Mouse (Mus musculus): Measurements from ENCODE around the gene 4921517D22Rik. TPM values are rescaled to one million over a fixed set of nuclear protein-coding genes. Genes with fewer than 3 reads are reported as not detected.

Gene 4921517D22Rik
- polyA plus RNA-seq, 1 experiment from 2014 or later: not detected

DNA sequence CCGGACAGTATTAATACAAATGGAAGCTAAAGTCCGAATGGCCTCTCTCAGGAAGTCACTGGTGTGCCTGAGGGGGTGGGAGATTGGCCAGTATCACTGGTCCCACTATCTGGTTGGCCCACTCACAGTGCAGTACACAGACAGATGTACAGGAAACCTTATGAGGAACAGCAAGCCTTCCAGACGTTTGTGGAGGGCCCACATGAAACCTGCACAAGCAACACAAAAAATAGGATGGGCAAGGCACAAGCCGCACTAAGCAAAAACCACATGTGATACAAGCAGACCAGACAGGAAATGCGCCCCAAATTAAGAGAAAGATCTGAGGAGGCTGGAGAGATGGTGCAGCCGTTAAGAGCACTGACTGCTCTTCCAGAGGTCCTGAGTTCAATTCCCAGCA is 21.7 kb downstream of the 4921517D22Rik start:
- H3K4me3 ChIP-seq (ENCODE audit: low read depth, low read length): no peak overlapping the region
- peak overlapping the region; percentile 55; the same call in 1 of the 2 replicates for H3K27ac ChIP-seq (ENCODE audit: low read depth, low read length)
- no peaks in the 10 kb centered on the region for H3K36me3 ChIP-seq (ENCODE audit: control insufficient read depth, insufficient read depth, low read length)
- peaks cover 15% of the 10 kb centered on the region for H3K4me1 ChIP-seq (ENCODE audit: control insufficient read depth, insufficient read depth, low read length)
- ATAC-seq (ENCODE audit: low read depth): no peak
- H3K27me3 ChIP-seq (ENCODE audit: control insufficient read depth, insufficient read depth, low read length): no peaks in the 10 kb centered on the region
- no peak overlapping the region for H3K9ac ChIP-seq (replicated peaks; ENCODE audit: low read depth, low read length)
- no peak overlapping the region for H3K4me2 ChIP-seq (ENCODE audit: low read depth, low read length)
- H3K9me3 ChIP-seq (ENCODE audit: control insufficient read depth, low read length): no peaks in the 10 kb centered on the region
- WGBS: 52% methylated on average over 6 of the region's 6 CpGs

DNA sequence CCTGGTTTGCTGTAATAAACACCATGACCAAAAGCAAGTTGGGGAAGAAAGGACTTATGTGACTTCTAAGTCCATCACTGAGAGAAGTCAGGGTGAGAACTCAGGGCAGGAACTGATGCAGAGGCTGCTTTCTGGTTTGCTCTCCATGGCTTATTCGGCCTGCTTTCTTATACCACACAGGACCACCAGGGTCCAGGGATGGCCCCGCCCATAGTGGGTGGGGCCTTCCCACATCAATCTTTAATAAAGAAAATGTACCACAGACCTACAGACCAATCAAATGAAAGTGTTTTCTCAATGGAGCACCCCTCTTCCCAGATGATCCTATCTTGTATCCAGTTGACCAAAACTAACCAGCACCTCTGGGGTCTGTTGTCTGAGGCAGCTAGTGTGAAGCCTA is 22.4 kb downstream of the 4921517D22Rik start:
- Histone ChIP-seq H3K4me2 (ENCODE audit: low read depth, low read length) (no peak overlapping the region), H3K9ac (replicated peaks; ENCODE audit: low read depth, low read length) (no peak overlapping the region), H3K4me1 (ENCODE audit: control insufficient read depth, insufficient read depth, low read length) (peaks cover 15% of the 10 kb centered on the region), H3K27me3 (ENCODE audit: control insufficient read depth, insufficient read depth, low read length) (no peaks in the 10 kb centered on the region), H3K9me3 (ENCODE audit: control insufficient read depth, low read length) (no peaks in the 10 kb centered on the region), H3K4me3 (ENCODE audit: low read depth, low read length) (no peak overlapping the region), H3K36me3 (ENCODE audit: control insufficient read depth, insufficient read depth, low read length) (no peaks in the 10 kb centered on the region), H3K27ac (ENCODE audit: low read depth, low read length) (peak overlapping the region; percentile 28; the same call in 1 of the 2 replicates)
- WGBS: 52% methylated on average over 2 of the region's 2 CpGs
- peak; percentile 25; the same call in 1 of the 2 replicates for ATAC-seq (ENCODE audit: low read depth)

GRCm38 (mm10) chr13:59669946-59670345 is 24.0 kb downstream of the 4921517D22Rik start:
- Histone ChIP-seq H3K27ac (ENCODE audit: low read depth, low read length) (no peak overlapping the region), H3K9ac (replicated peaks; ENCODE audit: low read depth, low read length) (no peak overlapping the region), H3K9me3 (ENCODE audit: control insufficient read depth, low read length) (no peaks in the 10 kb centered on the region), H3K4me2 (ENCODE audit: low read depth, low read length) (no peak overlapping the region), H3K4me3 (ENCODE audit: low read depth, low read length) (no peak overlapping the region), H3K27me3 (ENCODE audit: control insufficient read depth, insufficient read depth, low read length) (no peaks in the 10 kb centered on the region), H3K4me1 (ENCODE audit: control insufficient read depth, insufficient read depth, low read length) (peaks cover 15% of the 10 kb centered on the region), H3K36me3 (ENCODE audit: control insufficient read depth, insufficient read depth, low read length) (no peaks in the 10 kb centered on the region)
- ATAC-seq (ENCODE audit: low read depth): no peak
- WGBS: 80% methylated on average over 10 of the region's 10 CpGs

DNA sequence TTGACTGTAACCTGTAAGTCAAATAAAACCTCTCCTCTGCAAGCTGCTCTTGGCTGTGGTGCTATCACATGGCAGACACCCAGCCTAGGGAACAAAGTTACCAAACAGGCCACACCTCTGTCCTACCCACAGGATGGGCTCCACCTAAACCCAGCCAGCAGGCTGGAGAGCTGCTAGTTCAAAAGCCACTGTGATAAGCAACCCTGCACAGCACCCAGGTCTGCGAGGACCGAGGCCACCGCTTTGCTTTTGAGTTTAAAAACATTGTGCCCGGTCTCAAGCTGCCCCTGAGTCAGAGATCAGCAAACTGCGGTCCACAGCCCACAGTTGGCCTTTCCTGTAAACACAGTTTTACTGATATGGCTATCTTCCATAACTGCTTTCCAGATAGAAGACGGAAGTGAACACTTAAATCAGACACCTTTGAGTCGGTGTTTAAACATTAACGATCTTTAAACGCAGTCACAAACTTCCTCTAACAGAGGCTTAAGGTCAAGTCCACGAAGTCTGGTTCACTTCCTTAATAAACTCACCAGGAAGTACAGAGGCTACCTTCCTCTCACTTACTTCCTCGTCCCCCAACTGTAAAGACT is 25.3 kb downstream of the 4921517D22Rik start:
- peak overlapping the region; percentile 10; the same call in 1 of the 2 replicates for H3K27ac ChIP-seq (ENCODE audit: low read depth, low read length)
- peaks cover 10% of the 10 kb centered on the region for H3K4me1 ChIP-seq (ENCODE audit: control insufficient read depth, insufficient read depth, low read length)
- H3K9ac ChIP-seq (replicated peaks; ENCODE audit: low read depth, low read length): no peak overlapping the region
- H3K36me3 ChIP-seq (ENCODE audit: control insufficient read depth, insufficient read depth, low read length): no peaks in the 10 kb centered on the region
- H3K4me3 ChIP-seq (ENCODE audit: low read depth, low read length): no peak overlapping the region
- no peak overlapping the region for H3K4me2 ChIP-seq (ENCODE audit: low read depth, low read length)
- ATAC-seq (ENCODE audit: low read depth): no peak
- 78% methylated on average over 11 of the region's 11 CpGs for WGBS
- no peaks in the 10 kb centered on the region for H3K27me3 ChIP-seq (ENCODE audit: control insufficient read depth, insufficient read depth, low read length)
- H3K9me3 ChIP-seq (ENCODE audit: control insufficient read depth, low read length): no peaks in the 10 kb centered on the region

DNA sequence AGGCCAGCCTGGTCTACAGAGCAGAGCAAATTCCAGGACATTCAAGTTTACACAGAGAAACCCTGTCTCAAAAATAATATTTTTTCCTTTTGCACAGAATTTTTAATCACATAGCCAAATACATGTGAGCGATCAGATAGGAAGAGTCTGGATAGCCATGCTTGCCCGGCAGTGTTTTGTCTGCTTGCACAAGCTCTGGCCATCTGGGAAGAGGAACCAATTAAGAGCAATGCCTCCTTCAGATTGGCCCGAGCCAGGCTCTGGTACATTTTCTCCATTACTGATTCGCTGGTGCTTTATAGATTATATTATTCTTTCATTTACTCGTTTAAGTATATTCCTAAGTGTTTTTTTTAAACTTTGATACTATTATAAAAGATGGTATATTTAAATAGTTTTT is 26.1 kb downstream of the 4921517D22Rik start:
- Histone ChIP-seq H3K4me3 (ENCODE audit: low read depth, low read length) (no peak overlapping the region), H3K4me2 (ENCODE audit: low read depth, low read length) (no peak overlapping the region), H3K27me3 (ENCODE audit: control insufficient read depth, insufficient read depth, low read length) (no peaks in the 10 kb centered on the region), H3K4me1 (ENCODE audit: control insufficient read depth, insufficient read depth, low read length) (peaks cover 5% of the 10 kb centered on the region), H3K9me3 (ENCODE audit: control insufficient read depth, low read length) (no peaks in the 10 kb centered on the region), H3K36me3 (ENCODE audit: control insufficient read depth, insufficient read depth, low read length) (no peaks in the 10 kb centered on the region), H3K9ac (replicated peaks; ENCODE audit: low read depth, low read length) (no peak overlapping the region), H3K27ac (ENCODE audit: low read depth, low read length) (no peak overlapping the region)
- 81% methylated on average over 5 of the region's 5 CpGs for WGBS
- ATAC-seq (ENCODE audit: low read depth): no peak

DNA sequence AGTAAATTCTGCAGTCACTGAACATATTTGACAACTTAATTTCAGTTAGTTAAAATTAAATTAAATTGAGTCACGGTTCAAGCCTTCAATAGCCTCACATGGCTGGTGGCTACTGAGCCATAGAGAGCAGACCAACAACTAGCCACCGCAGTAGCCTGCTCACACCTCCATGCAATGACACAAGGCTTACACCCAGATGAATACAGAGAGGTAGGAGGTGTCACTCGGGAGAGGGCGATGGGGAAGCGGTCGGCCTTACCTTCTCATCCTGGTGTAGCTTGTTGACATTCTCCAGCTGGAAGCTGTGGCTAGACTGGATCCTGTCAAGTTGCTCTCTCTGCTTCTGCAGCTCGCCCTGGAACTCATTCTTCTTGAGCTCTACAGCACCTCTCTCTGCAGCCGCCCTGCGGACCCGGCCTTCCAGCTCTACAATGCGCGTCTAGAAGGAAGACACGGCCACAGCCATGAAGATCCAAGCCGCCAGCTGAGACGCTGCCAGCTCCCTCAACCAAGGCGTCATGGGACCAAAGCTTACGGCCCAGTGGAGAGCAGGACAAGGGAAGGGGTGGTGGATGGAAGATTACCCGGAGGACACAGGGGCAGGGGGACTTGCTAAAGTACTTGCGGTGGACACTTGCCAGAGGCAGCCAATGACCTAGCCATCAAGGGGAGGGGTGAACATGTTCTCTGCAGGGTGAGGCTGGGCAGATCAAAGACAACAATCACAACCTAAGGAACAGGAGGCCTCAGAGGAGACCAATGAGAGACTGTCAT is 29.8 kb downstream of the 4921517D22Rik start:
- ATAC-seq (ENCODE audit: low read depth): no peak
- Histone ChIP-seq H3K4me3 (ENCODE audit: low read depth, low read length) (no peak overlapping the region), H3K36me3 (ENCODE audit: control insufficient read depth, insufficient read depth, low read length) (no peaks in the 10 kb centered on the region), H3K4me2 (ENCODE audit: low read depth, low read length) (no peak overlapping the region), H3K9ac (replicated peaks; ENCODE audit: low read depth, low read length) (no peak overlapping the region), H3K9me3 (ENCODE audit: control insufficient read depth, low read length) (no peaks in the 10 kb centered on the region), H3K4me1 (ENCODE audit: control insufficient read depth, insufficient read depth, low read length) (no peaks in the 10 kb centered on the region), H3K27ac (ENCODE audit: low read depth, low read length) (no peak overlapping the region), H3K27me3 (ENCODE audit: control insufficient read depth, insufficient read depth, low read length) (no peaks in the 10 kb centered on the region)
- 94% methylated on average over 19 of the region's 19 CpGs for WGBS

- no peaks in the 10 kb centered on the region for H3K9me3 ChIP-seq (ENCODE audit: control insufficient read depth, low read length)
- H3K4me3 ChIP-seq (ENCODE audit: low read depth, low read length): no peak overlapping the region
- H3K27ac ChIP-seq (ENCODE audit: low read depth, low read length): no peak overlapping the region
- 97% methylated on average over 12 of the region's 12 CpGs for WGBS
- no peak overlapping the region for H3K4me2 ChIP-seq (ENCODE audit: low read depth, low read length)
- no peaks in the 10 kb centered on the region for H3K36me3 ChIP-seq (ENCODE audit: control insufficient read depth, insufficient read depth, low read length)
- H3K4me1 ChIP-seq (ENCODE audit: control insufficient read depth, insufficient read depth, low read length): no peaks in the 10 kb centered on the region
- H3K9ac ChIP-seq (replicated peaks; ENCODE audit: low read depth, low read length): no peak overlapping the region
- no peaks in the 10 kb centered on the region for H3K27me3 ChIP-seq (ENCODE audit: control insufficient read depth, insufficient read depth, low read length)
- no peak for ATAC-seq (ENCODE audit: low read depth)
Measured at GRCm38 (mm10) chr13:59661966-59662365, 31.9 kb downstream of the 4921517D22Rik start.

DNA sequence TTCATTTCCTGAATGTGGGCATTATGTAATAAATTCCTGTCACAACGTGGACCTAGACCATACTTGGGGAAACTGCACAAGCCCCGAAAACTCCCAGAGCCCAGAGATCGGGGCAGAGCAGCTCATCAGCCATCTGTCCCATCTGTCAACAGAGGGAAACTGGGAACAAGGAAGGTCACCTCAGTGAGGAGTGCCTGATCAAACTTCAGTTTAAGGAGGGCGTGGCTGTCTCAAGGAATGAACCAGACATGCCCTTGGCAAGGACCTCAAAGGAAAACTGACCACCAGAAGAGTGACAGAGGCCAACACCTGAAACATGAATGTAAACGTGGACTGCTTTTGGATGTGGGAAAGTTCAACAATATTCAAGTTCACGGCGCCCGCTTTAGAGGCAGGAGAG is 32.5 kb downstream of the 4921517D22Rik start:
- 95% methylated on average over 8 of the region's 8 CpGs for WGBS
- no peaks in the 10 kb centered on the region for H3K36me3 ChIP-seq (ENCODE audit: control insufficient read depth, insufficient read depth, low read length)

DNA sequence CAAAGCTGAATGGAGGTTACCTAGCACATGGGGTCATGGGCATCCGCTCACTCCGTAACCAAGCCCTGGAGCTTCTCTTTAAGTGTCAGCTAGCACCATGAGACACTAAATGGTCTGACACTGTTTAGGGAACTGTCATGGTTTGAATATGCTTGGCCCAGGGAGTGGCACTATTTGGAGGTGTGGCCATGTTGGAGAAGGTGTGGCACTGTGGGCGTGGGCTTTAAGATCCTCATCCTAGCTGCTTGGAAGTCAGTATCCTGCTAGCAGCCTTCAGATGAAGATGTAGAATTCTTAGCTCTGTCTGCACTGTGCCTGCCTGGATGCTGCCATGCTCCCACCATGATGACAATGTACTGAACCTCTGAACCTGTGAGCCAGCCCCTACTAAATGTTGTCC is 33.5 kb downstream of the 4921517D22Rik start:
- Histone ChIP-seq H3K9ac (replicated peaks; ENCODE audit: low read depth, low read length) (no peak overlapping the region), H3K4me3 (ENCODE audit: low read depth, low read length) (no peak overlapping the region), H3K36me3 (ENCODE audit: control insufficient read depth, insufficient read depth, low read length) (no peaks in the 10 kb centered on the region), H3K4me1 (ENCODE audit: control insufficient read depth, insufficient read depth, low read length) (no peaks in the 10 kb centered on the region), H3K27me3 (ENCODE audit: control insufficient read depth, insufficient read depth, low read length) (no peaks in the 10 kb centered on the region), H3K4me2 (ENCODE audit: low read depth, low read length) (no peak overlapping the region), H3K9me3 (ENCODE audit: control insufficient read depth, low read length) (no peaks in the 10 kb centered on the region), H3K27ac (ENCODE audit: low read depth, low read length) (no peak overlapping the region)
- WGBS: 97% methylated on average over 3 of the region's 3 CpGs
- ATAC-seq (ENCODE audit: low read depth): no peak

More for the DNA sequence above, 32.5 kb downstream of the 4921517D22Rik start:
- Histone ChIP-seq H3K9me3 (ENCODE audit: control insufficient read depth, low read length) (no peaks in the 10 kb centered on the region), H3K27ac (ENCODE audit: low read depth, low read length) (no peak overlapping the region), H3K4me3 (ENCODE audit: low read depth, low read length) (no peak overlapping the region), H3K4me2 (ENCODE audit: low read depth, low read length) (no peak overlapping the region), H3K9ac (replicated peaks; ENCODE audit: low read depth, low read length) (no peak overlapping the region), H3K4me1 (ENCODE audit: control insufficient read depth, insufficient read depth, low read length) (no peaks in the 10 kb centered on the region), H3K27me3 (ENCODE audit: control insufficient read depth, insufficient read depth, low read length) (no peaks in the 10 kb centered on the region)
- no peak for ATAC-seq (ENCODE audit: low read depth)
